8 mouse cellular contexts compared by ENCODE assay signal in genomic region chr11:23667128-23667527, GRCm38 (mm10). TPM values are rescaled to one million over a fixed set of nuclear protein-coding genes. Genes with fewer than 3 reads are reported as not detected.
DNase-seq lines count a peak whose midpoint lies in the region; ATAC-seq and TF ChIP-seq lines count a peak whose summit lies in the region.

No protein-coding gene starts in this region.

- H3K4me3 ChIP-seq in kidney, embryonic 14.5 days (ENCODE audit: low read length): peak overlapping the region; percentile 90
- H3K4me3 ChIP-seq in forebrain, embryonic 14.5 days (ENCODE audit: low read depth, low read length): peak overlapping the region; percentile 96
- H3K4me3 ChIP-seq in limb, embryonic 14.5 days (replicated peaks; ENCODE audit: low read length): peak overlapping the region; percentile 91
- peak overlapping the region; percentile 71 for H3K4me3 ChIP-seq in stomach, embryonic 14.5 days (ENCODE audit: low read depth, low read length)

- no peaks in the 10 kb centered on the region for H3K9me3 ChIP-seq in kidney, embryonic 14.5 days (ENCODE audit: control insufficient read depth, low read length)
- no peaks in the 10 kb centered on the region for H3K9me3 ChIP-seq in forebrain, embryonic 14.5 days (replicated peaks; ENCODE audit: control insufficient read depth, low read length)
- H3K9me3 ChIP-seq in limb, embryonic 14.5 days (ENCODE audit: control insufficient read depth, low read length): no peaks in the 10 kb centered on the region
- H3K9me3 ChIP-seq in stomach, embryonic 14.5 days (ENCODE audit: control insufficient read depth, low read depth, low read length): no peaks in the 10 kb centered on the region

- peak overlapping the region; percentile 67 for H3K4me2 ChIP-seq in kidney, embryonic 14.5 days (replicated peaks; ENCODE audit: low read depth, low read length)
- H3K4me2 ChIP-seq in forebrain, embryonic 14.5 days (ENCODE audit: low read length): peak overlapping the region; percentile 65
- H3K4me2 ChIP-seq in limb, embryonic 14.5 days (replicated peaks; ENCODE audit: low read depth, low read length, severe bottlenecking): peak overlapping the region; percentile 58
- H3K4me2 ChIP-seq in stomach, embryonic 14.5 days (replicated peaks; ENCODE audit: low read depth, low read length): peak overlapping the region; percentile 62

- no peak for TF ChIP-seq POLR2A in limb, embryonic 14.5 days (IDR thresholded peaks at IDR 0.05; ENCODE audit: borderline replicate concordance, extremely low read depth, insufficient read depth, insufficient read length)

- H3K36me3 ChIP-seq in kidney, embryonic 14.5 days (ENCODE audit: control insufficient read depth, insufficient read depth, low read length): peaks cover 6% of the 10 kb centered on the region; the same call in 1 of the 2 replicates
- peaks cover 9% of the 10 kb centered on the region; the same call in 1 of the 2 replicates for H3K36me3 ChIP-seq in forebrain, embryonic 14.5 days (ENCODE audit: control insufficient read depth, insufficient read depth, low read length)
- 0 out of 2 replicates have a peak, but pooled peaks cover 8% of the 10 kb centered on the region for H3K36me3 ChIP-seq in limb, embryonic 14.5 days (ENCODE audit: control insufficient read depth, insufficient read depth, low read length)
- H3K36me3 ChIP-seq in stomach, embryonic 14.5 days (ENCODE audit: control insufficient read depth, insufficient read depth, low read length): 0 out of 2 replicates have a peak, but pooled peaks cover 3% of the 10 kb centered on the region

- H3K27me3 ChIP-seq in kidney, embryonic 14.5 days (ENCODE audit: control insufficient read depth, insufficient read depth, low read length): no peaks in the 10 kb centered on the region
- H3K27me3 ChIP-seq in forebrain, embryonic 14.5 days (replicated peaks; ENCODE audit: control insufficient read depth, insufficient read depth, low read length): no peaks in the 10 kb centered on the region
- no peaks in the 10 kb centered on the region for H3K27me3 ChIP-seq in limb, embryonic 14.5 days (ENCODE audit: control insufficient read depth, insufficient read depth, low read length)
- H3K27me3 ChIP-seq in stomach, embryonic 14.5 days (ENCODE audit: control insufficient read depth, insufficient read depth, low read length): no peaks in the 10 kb centered on the region

- no peaks in the 10 kb centered on the region for H3K4me1 ChIP-seq in kidney, embryonic 14.5 days (ENCODE audit: control insufficient read depth, insufficient read depth, low read length)
- H3K4me1 ChIP-seq in forebrain, embryonic 14.5 days (ENCODE audit: control insufficient read depth, insufficient read depth, low read length): 0 out of 2 replicates have a peak, but pooled peaks cover 4% of the 10 kb centered on the region
- H3K4me1 ChIP-seq in limb, embryonic 14.5 days (ENCODE audit: control insufficient read depth, insufficient read depth, low read length): peaks cover 3% of the 10 kb centered on the region; the same call in 1 of the 2 replicates
- H3K4me1 ChIP-seq in stomach, embryonic 14.5 days (ENCODE audit: control insufficient read depth, insufficient read depth, low read length): no peaks in the 10 kb centered on the region

- 43% methylated on average over 3 of the region's 3 CpGs for WGBS in kidney, embryonic 14.5 days
- WGBS in forebrain, embryonic 14.5 days: 11% methylated on average over 3 of the region's 3 CpGs
- WGBS in limb, embryonic 14.5 days: 48% methylated on average over 3 of the region's 3 CpGs
- 27% methylated on average over 3 of the region's 3 CpGs for WGBS in stomach, embryonic 14.5 days

- peak overlapping the region; percentile 93; the same call in 1 of the 2 replicates for H3K9ac ChIP-seq in kidney, embryonic 14.5 days (ENCODE audit: low read depth, low read length)
- H3K9ac ChIP-seq in forebrain, embryonic 14.5 days (ENCODE audit: low read length): peak overlapping the region; percentile 91
- H3K9ac ChIP-seq in limb, embryonic 14.5 days (ENCODE audit: low read depth, low read length, severe bottlenecking): peak overlapping the region; percentile 89; the same call in 1 of the 2 replicates
- H3K9ac ChIP-seq in stomach, embryonic 14.5 days (replicated peaks; ENCODE audit: low read depth, low read length): no peak overlapping the region

- no peak overlapping the region for H3K27ac ChIP-seq in kidney, embryonic 14.5 days (ENCODE audit: low read depth, low read length)
- no peak overlapping the region for H3K27ac ChIP-seq in forebrain, embryonic 14.5 days (ENCODE audit: low read depth, low read length)
- no peak overlapping the region for H3K27ac ChIP-seq in limb, embryonic 14.5 days (replicated peaks; ENCODE audit: low read depth, low read length)
- no peak overlapping the region for H3K27ac ChIP-seq in stomach, embryonic 14.5 days (ENCODE audit: low read length)

- no peak for DNase-seq in kidney, adult 18-20 months
- DNase-seq in NIH3T3 (ENCODE audit: low read depth): peak; percentile 59
- DNase-seq in forebrain, embryonic 14.5 days (ENCODE audit: low spot score): peak; percentile 53
- DNase-seq in limb, embryonic 14.5 days (ENCODE audit: low spot score): peak; percentile 37
- no peak for DNase-seq in B cell, adult 2 months
- no peak for DNase-seq in left cerebral cortex, adult 8-10 months (ENCODE audit: low spot score in 2 of 2)

- ATAC-seq in kidney, embryonic 14.5 days (ENCODE audit: low FRiP score, low TSS enrichment): no peak
- no peak for ATAC-seq in forebrain, embryonic 14.5 days
- ATAC-seq in limb, embryonic 14.5 days (ENCODE audit: low FRiP score, low read depth): no peak
- ATAC-seq in stomach, embryonic 14.5 days (ENCODE audit: insufficient number of reproducible peaks, insufficient read depth, low FRiP score, low read depth): no peak

RNA-seq across cellular contexts. Expression of gene Pex13, which starts 1.4 kb away (rescaled TPM):
- 38.5 and 39.9 TPM in 2 replicates for polyA plus RNA-seq in kidney, embryonic 14.5 days (2014; fragmentation: Nextera tagmentation; extraction: Ambion mirVana)
- 36.6 and 37.0 TPM in 2 replicates for polyA plus RNA-seq in forebrain, embryonic 14.5 days (2014; fragmentation: Nextera tagmentation; extraction: Ambion mirVana)
- polyA plus RNA-seq in limb, embryonic 14.5 days (2012; rRNA removed): 13.0 and 15.2 TPM in 2 replicates
- 36.3 and 44.4 TPM in 2 replicates for polyA plus RNA-seq in limb, embryonic 14.5 days (2014; fragmentation: Nextera tagmentation; extraction: Ambion mirVana)
- 28.8 and 35.2 TPM in 2 replicates for polyA plus RNA-seq in stomach, embryonic 14.5 days (2014; fragmentation: Nextera tagmentation; extraction: Ambion mirVana)
- total RNA-seq in left cerebral cortex, adult 8-10 months (2022): 10 to 100 TPM; 18.2 to 29.2 (median 23.8) TPM

RNA-seq across cellular contexts. Expression of gene Pus10, which starts 1.7 kb away (rescaled TPM):
- 19.9 and 27.1 TPM in 2 replicates for polyA plus RNA-seq in kidney, embryonic 14.5 days (2014; fragmentation: Nextera tagmentation; extraction: Ambion mirVana)
- 13.4 and 14.7 TPM in 2 replicates for polyA plus RNA-seq in forebrain, embryonic 14.5 days (2014; fragmentation: Nextera tagmentation; extraction: Ambion mirVana)
- polyA plus RNA-seq in limb, embryonic 14.5 days (2012; rRNA removed): 12.2 and 14.4 TPM in 2 replicates
- polyA plus RNA-seq in limb, embryonic 14.5 days (2014; fragmentation: Nextera tagmentation; extraction: Ambion mirVana): 23.5 and 23.8 TPM in 2 replicates
- 21.5 and 24.3 TPM in 2 replicates for polyA plus RNA-seq in stomach, embryonic 14.5 days (2014; fragmentation: Nextera tagmentation; extraction: Ambion mirVana)
- total RNA-seq in left cerebral cortex, adult 8-10 months (2022): 10 to 100 TPM; 12.2 to 18.0 (median 15.9) TPM

RNA-seq across cellular contexts. Expression of gene 0610010F05Rik, which starts 33.7 kb away (rescaled TPM):
- polyA plus RNA-seq in kidney, embryonic 14.5 days (2014; fragmentation: Nextera tagmentation; extraction: Ambion mirVana): 22.0 and 34.5 TPM in 2 replicates
- 140 and 171 TPM in 2 replicates for polyA plus RNA-seq in forebrain, embryonic 14.5 days (2014; fragmentation: Nextera tagmentation; extraction: Ambion mirVana)
- 8.6 and 10.6 TPM in 2 replicates for polyA plus RNA-seq in limb, embryonic 14.5 days (2012; rRNA removed)
- polyA plus RNA-seq in limb, embryonic 14.5 days (2014; fragmentation: Nextera tagmentation; extraction: Ambion mirVana): 22.1 and 22.4 TPM in 2 replicates
- polyA plus RNA-seq in stomach, embryonic 14.5 days (2014; fragmentation: Nextera tagmentation; extraction: Ambion mirVana): 32.0 and 35.5 TPM in 2 replicates
- total RNA-seq in left cerebral cortex, adult 8-10 months (2022): 10 to 100 TPM; 35.6 to 41.9 (median 37.1) TPM

Comparison
In these comparisons a context has a peak if more than half of its experiments do, and no peak if none do; other contexts are left out.
1. DNase-seq: peak in NIH3T3 (single experiment), forebrain, embryonic 14.5 days (single experiment) and limb, embryonic 14.5 days (single experiment); none in kidney, adult 18-20 months (single experiment), B cell, adult 2 months (0 of 2) and left cerebral cortex, adult 8-10 months (0 of 2).
2. Peak in every context shown above with its lines, with median percentiles within 50 percentile points of each other: H3K4me2 ChIP-seq and H3K4me3 ChIP-seq.